Mouse (Mus musculus) lung, adult 2 months (tissue): ENCODE measurements at regions not wholly inside any gene's neighbourhood (a gene's known extent, or its start where the extent isn't known, plus 50 kb on each side); places are given as distances from the start of the nearest gene placed in this dataset.
A peak's percentile ranks its signal among the peaks of the same experiment; 100 is the strongest.
"Not testable (repeated sequence)": the region's sequence is repeated elsewhere in the genome, so short reads cannot be mapped to it uniquely, and the experiment has no call there.

ENCODE experiments used
- DNase-seq: peaks from one replicate; pipeline ENCODE4 v3.0.0; 2022
- H3K4me1 ChIP-seq: fragments of 200-500 bp; 2 replicates; pipeline ENCODE4 v1.6.1; 2011; ENCODE audit warnings: low read length; ENCODE audit not compliant: control insufficient read depth, insufficient read depth
- H3K4me3 ChIP-seq: fragments of 200-500 bp; replicated peaks from 2 replicates; pipeline ENCODE3; 2011; ENCODE audit warnings: low read depth, mild to moderate bottlenecking, control low read depth, low read length; ENCODE audit errors: extremely low read depth
- WGBS: fragments of 180-500 bp; shearing (Covaris S2); methylation state at CpG from one replicate; pipeline ENCODE4 v1.1.7; 2018; 5-methylcytosine and 5-hydroxymethylcytosine counted together

DNA sequence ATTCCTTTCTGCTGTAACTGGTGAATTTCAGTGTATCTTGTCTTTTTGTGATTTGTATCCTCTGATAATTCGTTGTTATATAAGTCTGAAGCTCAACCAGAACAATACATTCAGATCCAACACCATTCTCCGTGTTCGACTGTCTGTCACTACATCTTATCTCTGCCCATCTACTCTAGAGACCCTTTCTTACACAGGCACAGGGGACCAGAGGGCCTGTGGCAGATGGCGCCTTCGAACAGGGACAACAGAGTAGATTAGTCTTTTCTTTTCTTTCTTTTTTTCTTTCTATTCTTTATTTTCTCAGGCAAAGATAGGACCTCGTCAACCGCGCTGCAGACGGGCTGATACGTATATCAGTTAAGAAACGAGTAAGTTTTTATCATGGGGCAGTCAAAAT, 215.3 kb downstream of the Gm21294 start:
- H3K4me3 ChIP-seq, H3K4me1 ChIP-seq: not testable (repeated sequence)
- DNase-seq = peak; percentile 2
- WGBS = 90% methylated on average over 4 of the region's 11 CpGs
